Mouse (Mus musculus): ENCODE results near the gene Ntmt1. TPM values are rescaled to one million over a fixed set of nuclear protein-coding genes. Genes with fewer than 3 reads are reported as not detected.
A peak's percentile ranks its signal among the peaks of the same experiment; 100 is the strongest.

Ntmt1 gene
- polyA plus RNA-seq, 1 experiment from 2014 or later: 110 TPM

GRCm38 (mm10) chr2:30771806-30772460, 35.7 kb upstream of the Ntmt1 start:
- Histone ChIP-seq H3K9me3 (no peaks in the 10 kb centered on the region), H3K9ac (replicated peaks) (peak overlapping the region; percentile 71), H3K27ac (replicated peaks) (peak overlapping the region; percentile 86), H3K4me2 (replicated peaks) (peak overlapping the region; percentile 80), H3K4me3 (peak overlapping the region; percentile 46), H3K4me1 (peaks cover 32% of the 10 kb centered on the region), H3K27me3 (no peaks in the 10 kb centered on the region), H3K36me3 (no peaks in the 10 kb centered on the region)
- WGBS: 4% methylated on average over 19 of the region's 19 CpGs
- ATAC-seq (ENCODE audit: low FRiP score, low read depth): peak; percentile 54

GRCm38 (mm10) chr2:30772581-30773312, 34.9 kb upstream of the Ntmt1 start:
- WGBS: 41% methylated on average over 15 of the region's 15 CpGs
- Histone ChIP-seq H3K9ac (replicated peaks) (no peak overlapping the region; the same call in 1 of the 2 replicates), H3K9me3 (no peaks in the 10 kb centered on the region), H3K4me3 (no peak overlapping the region), H3K4me2 (replicated peaks) (no peak overlapping the region), H3K27me3 (no peaks in the 10 kb centered on the region), H3K4me1 (peaks cover 26% of the 10 kb centered on the region), H3K36me3 (no peaks in the 10 kb centered on the region), H3K27ac (replicated peaks) (peak overlapping the region; percentile 86)
- no peak for ATAC-seq (ENCODE audit: low FRiP score, low read depth)

- Histone ChIP-seq H3K4me3 (no peak overlapping the region), H3K9me3 (no peaks in the 10 kb centered on the region), H3K4me2 (replicated peaks) (no peak overlapping the region), H3K9ac (replicated peaks) (no peak overlapping the region), H3K27me3 (no peaks in the 10 kb centered on the region), H3K27ac (replicated peaks) (0 out of 2 replicates have a peak overlapping the region, but pooled peaks have one; percentile 1), H3K4me1 (peaks cover 23% of the 10 kb centered on the region), H3K36me3 (no peaks in the 10 kb centered on the region)
- no peak for ATAC-seq (ENCODE audit: low FRiP score, low read depth)
- 81% methylated on average over 8 of the region's 8 CpGs for WGBS
These were observed 34.2 kb upstream of the Ntmt1 start for GRCm38 (mm10) chr2:30773313-30774005.

GRCm38 (mm10) chr2:30775955-30776354, 31.7 kb upstream of the Ntmt1 start:
- no peak overlapping the region for H3K9ac ChIP-seq (replicated peaks)
- H3K4me2 ChIP-seq (replicated peaks): no peak overlapping the region
- no peaks in the 10 kb centered on the region for H3K9me3 ChIP-seq
- no peak overlapping the region for H3K27ac ChIP-seq (replicated peaks)
- no peak overlapping the region for H3K4me3 ChIP-seq
- H3K4me1 ChIP-seq: peaks cover 29% of the 10 kb centered on the region
- no peak for ATAC-seq (ENCODE audit: low FRiP score, low read depth)
- 56% methylated on average over 3 of the region's 3 CpGs for WGBS
- no peaks in the 10 kb centered on the region for H3K36me3 ChIP-seq
- no peaks in the 10 kb centered on the region for H3K27me3 ChIP-seq

GRCm38 (mm10) chr2:30777266-30777665, 30.4 kb upstream of the Ntmt1 start:
- Histone ChIP-seq H3K27me3 (no peaks in the 10 kb centered on the region), H3K4me3 (no peak overlapping the region), H3K9me3 (no peaks in the 10 kb centered on the region), H3K27ac (replicated peaks) (no peak overlapping the region), H3K4me2 (replicated peaks) (no peak overlapping the region), H3K36me3 (no peaks in the 10 kb centered on the region), H3K9ac (replicated peaks) (no peak overlapping the region), H3K4me1 (peaks cover 16% of the 10 kb centered on the region)
- WGBS: 88% methylated on average over 3 of the region's 3 CpGs
- no peak for ATAC-seq (ENCODE audit: low FRiP score, low read depth)

- no peak for ATAC-seq (ENCODE audit: low FRiP score, low read depth)
- Histone ChIP-seq H3K36me3 (no peaks in the 10 kb centered on the region), H3K4me3 (no peak overlapping the region), H3K27me3 (no peaks in the 10 kb centered on the region), H3K4me1 (peaks cover 11% of the 10 kb centered on the region), H3K9me3 (no peaks in the 10 kb centered on the region), H3K4me2 (replicated peaks) (no peak overlapping the region), H3K27ac (replicated peaks) (no peak overlapping the region), H3K9ac (replicated peaks) (no peak overlapping the region)
- 59% methylated on average over 4 of the region's 4 CpGs for WGBS
These were observed 29.4 kb upstream of the Ntmt1 start for GRCm38 (mm10) chr2:30778235-30778634.

GRCm38 (mm10) chr2:30779241-30779640, 28.4 kb upstream of the Ntmt1 start:
- no peaks in the 10 kb centered on the region for H3K9me3 ChIP-seq
- no peak overlapping the region for H3K4me3 ChIP-seq
- H3K36me3 ChIP-seq: no peaks in the 10 kb centered on the region
- H3K4me2 ChIP-seq (replicated peaks): no peak overlapping the region
- under 1% methylated on average over 5 of the region's 5 CpGs for WGBS
- ATAC-seq (ENCODE audit: low FRiP score, low read depth): no peak
- 0 out of 2 replicates have a peak overlapping the region, but pooled peaks have one; percentile 7 for H3K27ac ChIP-seq (replicated peaks)
- no peaks in the 10 kb centered on the region; the same call in 1 of the 2 replicates for H3K27me3 ChIP-seq
- H3K9ac ChIP-seq (replicated peaks): no peak overlapping the region
- H3K4me1 ChIP-seq: peaks cover 18% of the 10 kb centered on the region

GRCm38 (mm10) chr2:30782312-30783290, 25.0 kb upstream of the Ntmt1 start:
- Histone ChIP-seq H3K9ac (replicated peaks) (peak overlapping the region; percentile 39), H3K9me3 (no peaks in the 10 kb centered on the region), H3K27me3 (peaks cover 6% of the 10 kb centered on the region; the same call in 1 of the 2 replicates), H3K27ac (replicated peaks) (peak overlapping the region; percentile 74), H3K4me1 (peaks cover 41% of the 10 kb centered on the region), H3K4me3 (peak overlapping the region; percentile 23; the same call in 1 of the 2 replicates), H3K36me3 (no peaks in the 10 kb centered on the region), H3K4me2 (replicated peaks) (peak overlapping the region; percentile 53)
- ATAC-seq (ENCODE audit: low FRiP score, low read depth): no peak
- WGBS: 79% methylated on average over 8 of the region's 8 CpGs

- H3K4me1 ChIP-seq: peaks cover 43% of the 10 kb centered on the region
- no peaks in the 10 kb centered on the region for H3K36me3 ChIP-seq
- peak overlapping the region; percentile 74 for H3K27ac ChIP-seq (replicated peaks)
- peaks cover 6% of the 10 kb centered on the region; the same call in 1 of the 2 replicates for H3K27me3 ChIP-seq
- WGBS: 2% methylated on average over 12 of the region's 13 CpGs
- ATAC-seq (ENCODE audit: low FRiP score, low read depth): peak; percentile 47; the same call in 1 of the 2 replicates
- peak overlapping the region; percentile 23 for H3K4me3 ChIP-seq
- H3K4me2 ChIP-seq (replicated peaks): peak overlapping the region; percentile 53
- peak overlapping the region; percentile 39 for H3K9ac ChIP-seq (replicated peaks)
- no peaks in the 10 kb centered on the region for H3K9me3 ChIP-seq
These were observed 24.3 kb upstream of the Ntmt1 start for GRCm38 (mm10) chr2:30783346-30783745.

GRCm38 (mm10) chr2:30784078-30784994, 23.3 kb upstream of the Ntmt1 start:
- Histone ChIP-seq H3K4me3 (peak overlapping the region; percentile 23; the same call in 1 of the 2 replicates), H3K4me2 (replicated peaks) (peak overlapping the region; percentile 53), H3K4me1 (peaks cover 40% of the 10 kb centered on the region), H3K27ac (replicated peaks) (peak overlapping the region; percentile 74), H3K36me3 (no peaks in the 10 kb centered on the region), H3K9ac (replicated peaks) (peak overlapping the region; percentile 28), H3K27me3 (peaks cover 6% of the 10 kb centered on the region; the same call in 1 of the 2 replicates), H3K9me3 (no peaks in the 10 kb centered on the region)
- WGBS: 10% methylated on average over 39 of the region's 40 CpGs
- peak; percentile 51 for ATAC-seq (ENCODE audit: low FRiP score, low read depth)
